Comparison of ENCODE assay signal across 10 mouse cellular contexts in genomic region chr1:182499443-182500089, GRCm38 (mm10). TPM values are rescaled to one million over a fixed set of nuclear protein-coding genes. Genes with fewer than 3 reads are reported as not detected.
A peak's percentile ranks its signal among the peaks of the same experiment; 100 is the strongest.
DNase-seq lines count a peak whose midpoint lies in the region; ATAC-seq and TF ChIP-seq lines count a peak whose summit lies in the region.
"Had no signal": no experiment of that assay in that cellular context is flagged by ENCODE, and none has a peak within 500 bp of the region (broad histone marks: within the 10 kb centered on the region; RNA-seq: fewer than 3 reads in every experiment).

No protein-coding gene starts in this region.

- H3K4me1 ChIP-seq in intestine, embryonic 14.5 days (replicated peaks; ENCODE audit: control insufficient read depth, insufficient read depth, low read length): peaks cover 41% of the 10 kb centered on the region
- H3K4me1 ChIP-seq in intestine, postnatal 0 days (replicated peaks; ENCODE audit: control insufficient read depth, insufficient read depth, low read length): peaks cover 29% of the 10 kb centered on the region; the same call in 1 of the 2 replicates
- H3K4me1 ChIP-seq in intestine, embryonic 15.5 days (replicated peaks): peaks cover 62% of the 10 kb centered on the region
- peaks cover 43% of the 10 kb centered on the region for H3K4me1 ChIP-seq in forebrain, embryonic 10.5 days

- no peak overlapping the region for H3K9ac ChIP-seq in intestine, embryonic 14.5 days (ENCODE audit: low read length)
- H3K9ac ChIP-seq in intestine, postnatal 0 days (ENCODE audit: low read depth, low read length): no peak overlapping the region
- no peak overlapping the region for H3K9ac ChIP-seq in intestine, embryonic 15.5 days

- no peaks in the 10 kb centered on the region for H3K27me3 ChIP-seq in intestine, embryonic 14.5 days (replicated peaks; ENCODE audit: control insufficient read depth, insufficient read depth, low read length)
- no peaks in the 10 kb centered on the region for H3K27me3 ChIP-seq in intestine, postnatal 0 days (replicated peaks; ENCODE audit: control insufficient read depth, insufficient read depth, low read length)
- no peaks in the 10 kb centered on the region for H3K27me3 ChIP-seq in intestine, embryonic 15.5 days (replicated peaks)
- no peaks in the 10 kb centered on the region for H3K27me3 ChIP-seq in forebrain, embryonic 10.5 days (ENCODE audit: poor library complexity, severe bottlenecking)
- H3K27me3 ChIP-seq: CH12.LX had no signal

- no peak for DNase-seq in intestine, embryonic 14.5 days (ENCODE audit: low spot score)
- DNase-seq in adrenal gland, postnatal 36 days: peak; percentile 53 to 61
- DNase-seq in lung, postnatal 25 days (ENCODE audit: low spot score): peak; percentile 88
- no peak for DNase-seq in forebrain, embryonic 10.5 days (ENCODE audit: extremely low spot score, low spot score)
- DNase-seq in spleen, postnatal 4 days (ENCODE audit: low spot score in 2 of 2): no peak
- DNase-seq in cerebellum, adult 11 months: no peak

- TF ChIP-seq CTCF in intestine, postnatal 0 days (IDR thresholded peaks at IDR 0.05; ENCODE audit: low read depth): no peak

- no peaks in the 10 kb centered on the region for H3K9me3 ChIP-seq in intestine, embryonic 14.5 days (ENCODE audit: control insufficient read depth, low read length)
- no peaks in the 10 kb centered on the region for H3K9me3 ChIP-seq in intestine, postnatal 0 days (ENCODE audit: control insufficient read depth)
- H3K9me3 ChIP-seq in intestine, embryonic 15.5 days: no peaks in the 10 kb centered on the region
- no peaks in the 10 kb centered on the region for H3K9me3 ChIP-seq in forebrain, embryonic 10.5 days

- no peak overlapping the region for H3K4me3 ChIP-seq in intestine, embryonic 14.5 days (ENCODE audit: low read depth, low read length)
- H3K4me3 ChIP-seq in intestine, postnatal 0 days (ENCODE audit: low read depth, low read length): no peak overlapping the region
- no peak overlapping the region for H3K4me3 ChIP-seq in intestine, embryonic 15.5 days (replicated peaks)
- no peak overlapping the region for H3K4me3 ChIP-seq in forebrain, embryonic 10.5 days

- ATAC-seq in intestine, embryonic 14.5 days (replicated peaks; ENCODE audit: low FRiP score, low TSS enrichment, low read depth): no peak
- ATAC-seq in intestine, postnatal 0 days: no peak
- peak; percentile 19 for ATAC-seq in intestine, embryonic 15.5 days

- 61% methylated on average over 9 of the region's 9 CpGs for WGBS in intestine, embryonic 14.5 days
- WGBS in intestine, postnatal 0 days: 32% methylated on average over 9 of the region's 9 CpGs
- WGBS in intestine, embryonic 15.5 days: 47% methylated on average over 9 of the region's 9 CpGs
- 88% methylated on average over 9 of the region's 9 CpGs for WGBS in forebrain, embryonic 10.5 days

- no peak overlapping the region for H3K4me2 ChIP-seq in intestine, embryonic 14.5 days (ENCODE audit: low read length)
- H3K4me2 ChIP-seq in intestine, postnatal 0 days (replicated peaks; ENCODE audit: low read depth): no peak overlapping the region
- H3K4me2 ChIP-seq in intestine, embryonic 15.5 days (replicated peaks): no peak overlapping the region

- peaks cover 16% of the 10 kb centered on the region; the same call in 1 of the 2 replicates for H3K36me3 ChIP-seq in intestine, embryonic 14.5 days (ENCODE audit: control insufficient read depth, insufficient read depth, low read length)
- no peaks in the 10 kb centered on the region; the same call in 1 of the 2 replicates for H3K36me3 ChIP-seq in intestine, postnatal 0 days (ENCODE audit: control insufficient read depth, insufficient read depth)
- no peaks in the 10 kb centered on the region for H3K36me3 ChIP-seq in intestine, embryonic 15.5 days
- H3K36me3 ChIP-seq in forebrain, embryonic 10.5 days (replicated peaks): peaks cover 15% of the 10 kb centered on the region; the same call in 1 of the 2 replicates

- peak overlapping the region; percentile 47; the same call in 1 of the 2 replicates for H3K27ac ChIP-seq in intestine, embryonic 14.5 days (ENCODE audit: low read depth)
- H3K27ac ChIP-seq in intestine, postnatal 0 days (ENCODE audit: low read depth, low read length): no peak overlapping the region
- H3K27ac ChIP-seq in intestine, embryonic 15.5 days: peak overlapping the region; percentile 61
- no peak overlapping the region for H3K27ac ChIP-seq in forebrain, embryonic 10.5 days
- H3K27ac ChIP-seq: macrophage had no signal

RNA-seq across cellular contexts. Expression of gene Capn2, which starts 17.8 kb away (rescaled TPM):
- 89.9 and 94.5 TPM in 2 replicates for polyA plus RNA-seq in intestine, embryonic 14.5 days (2014; fragmentation: Nextera tagmentation; extraction: Ambion mirVana)
- 31.8 and 34.0 TPM in 2 replicates for polyA plus RNA-seq in intestine, postnatal 0 days (2015; fragmentation: Nextera tagmentation; extraction: Ambion mirVana)
- total RNA-seq in adrenal gland, postnatal 36 days (2021): 10 to 100 TPM; 67.0 to 88.1 TPM
- 85.5 and 95.1 TPM in 2 replicates for polyA plus RNA-seq in intestine, embryonic 15.5 days (2015; fragmentation: Nextera tagmentation; extraction: Ambion mirVana)
- 71.5 and 71.8 TPM in 2 replicates for polyA plus RNA-seq in forebrain, embryonic 10.5 days (2016; fragmentation: Nextera tagmentation; extraction: Ambion mirVana)

Comparison
In these comparisons a context has a peak if more than half of its experiments do, and no peak if none do; other contexts are left out.
1. H3K27ac ChIP-seq: peak in intestine, embryonic 14.5 days (single experiment) and intestine, embryonic 15.5 days (single experiment); none in intestine, postnatal 0 days (single experiment) and forebrain, embryonic 10.5 days (single experiment).
2. DNase-seq: peak in adrenal gland, postnatal 36 days (2 of 2) and lung, postnatal 25 days (single experiment); none in intestine, embryonic 14.5 days (single experiment), forebrain, embryonic 10.5 days (single experiment), spleen, postnatal 4 days (0 of 2) and cerebellum, adult 11 months (single experiment).